Mouse (Mus musculus): ENCODE data around the gene Golga2. TPM values are rescaled to one million over a fixed set of nuclear protein-coding genes. Genes with fewer than 3 reads are reported as not detected.

The Golga2 gene
- polyA plus RNA-seq, 1 experiment from 2014 or later = 24.9 TPM

DNA sequence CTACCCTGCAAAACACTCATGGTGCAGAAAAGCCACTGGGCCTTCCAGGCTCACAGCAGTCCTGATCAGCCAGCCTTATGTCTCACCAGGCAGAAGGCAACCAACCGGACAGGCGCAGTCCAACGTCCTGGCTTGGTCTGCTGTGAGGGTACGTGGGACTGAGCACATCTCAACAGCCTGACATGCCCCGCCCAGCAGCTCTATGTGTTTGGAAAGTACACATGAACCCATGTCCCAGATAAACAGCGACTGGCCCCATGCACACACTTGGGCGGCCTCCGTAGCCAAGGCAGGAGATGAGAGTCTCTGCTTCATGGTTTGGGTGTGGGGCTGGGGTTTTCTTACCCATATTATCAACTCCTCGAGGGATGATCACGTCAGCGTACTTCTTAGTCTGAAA lies 30.9 kb upstream of the Golga2 start:
- Histone ChIP-seq H3K4me2 (no peak overlapping the region), H3K9me3 (no peaks in the 10 kb centered on the region), H3K9ac (no peak overlapping the region), H3K36me3 (peaks cover 32% of the 10 kb centered on the region), H3K4me3 (replicated peaks) (no peak overlapping the region), H3K4me1 (peaks cover 16% of the 10 kb centered on the region), H3K27me3 (replicated peaks) (no peaks in the 10 kb centered on the region), H3K27ac (no peak overlapping the region)
- no peak for ATAC-seq (ENCODE audit: insufficient read depth, low FRiP score, low read depth)
- WGBS = 81% methylated on average over 11 of the region's 11 CpGs

- ATAC-seq (ENCODE audit: insufficient read depth, low FRiP score, low read depth) = no peak
- H3K9ac ChIP-seq = peak overlapping the region; percentile 89
- H3K36me3 ChIP-seq = peaks cover 19% of the 10 kb centered on the region; the same call in 1 of the 2 replicates
- no peaks in the 10 kb centered on the region for H3K27me3 ChIP-seq (replicated peaks)
- no peaks in the 10 kb centered on the region for H3K9me3 ChIP-seq
- 50% methylated on average over 6 of the region's 6 CpGs for WGBS
- peaks cover 12% of the 10 kb centered on the region for H3K4me1 ChIP-seq
- H3K4me3 ChIP-seq (replicated peaks) = peak overlapping the region; percentile 90
- H3K4me2 ChIP-seq = peak overlapping the region; percentile 76
- peak overlapping the region; percentile 67 for H3K27ac ChIP-seq
Measured at GRCm38 (mm10) chr2:32258887-32259533, 28.2 kb upstream of the Golga2 start.

- peaks cover 10% of the 10 kb centered on the region; the same call in 1 of the 2 replicates for H3K36me3 ChIP-seq
- 1% methylated on average over 59 of the region's 59 CpGs for WGBS
- H3K27me3 ChIP-seq (replicated peaks) = no peaks in the 10 kb centered on the region
- H3K4me3 ChIP-seq (replicated peaks) = peak within 1 kb of the TSS; percentile 90
- peak within 1 kb of the TSS; percentile 67 for H3K27ac ChIP-seq
- H3K4me2 ChIP-seq = peak within 1 kb of the TSS; percentile 76
- ATAC-seq (ENCODE audit: insufficient read depth, low FRiP score, low read depth) = peak; percentile 92
- H3K9ac ChIP-seq = peak within 1 kb of the TSS; percentile 89
- no peaks in the 10 kb centered on the region for H3K9me3 ChIP-seq
- peaks cover 12% of the 10 kb centered on the region for H3K4me1 ChIP-seq
Measured at GRCm38 (mm10) chr2:32259657-32260417, 27.3 kb upstream of the Golga2 start, which contains the start of gene Uck1. Gene Uck1, minus strand, starts transcription at chr2:32260159.

DNA sequence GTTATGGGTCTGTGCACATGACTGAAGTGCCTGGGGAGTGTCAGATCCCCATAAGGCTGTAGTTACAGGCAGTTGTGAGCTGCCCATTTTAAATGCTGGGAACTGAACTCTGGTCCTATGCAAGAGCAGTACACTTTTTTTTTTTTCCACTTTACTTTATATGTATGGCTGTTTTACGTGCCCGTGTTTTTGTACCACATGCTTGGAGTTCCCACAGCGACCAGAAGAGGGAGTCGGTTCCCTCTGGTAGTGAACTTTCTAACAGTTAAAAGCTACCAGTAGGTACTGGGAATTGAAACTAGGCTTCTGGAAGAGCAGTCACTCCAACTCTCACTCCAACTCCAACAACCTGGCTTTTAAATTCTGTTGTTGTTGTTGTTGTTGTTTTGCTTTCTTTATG lies 26.5 kb upstream of the Golga2 start:
- peak overlapping the region; percentile 76; the same call in 1 of the 2 replicates for H3K4me2 ChIP-seq
- 35% methylated on average over 4 of the region's 4 CpGs for WGBS

GRCm38 (mm10) chr2:32275823-32276222 lies 11.4 kb upstream of the Golga2 start:
- H3K27me3 ChIP-seq (replicated peaks) = no peaks in the 10 kb centered on the region
- no peak overlapping the region for H3K27ac ChIP-seq
- H3K9me3 ChIP-seq = no peaks in the 10 kb centered on the region
- H3K36me3 ChIP-seq = peaks cover 30% of the 10 kb centered on the region
- ATAC-seq (ENCODE audit: insufficient read depth, low FRiP score, low read depth) = no peak
- no peaks in the 10 kb centered on the region for H3K4me1 ChIP-seq
- 56% methylated on average over 3 of the region's 3 CpGs for WGBS
- H3K9ac ChIP-seq = no peak overlapping the region
- H3K4me3 ChIP-seq (replicated peaks) = no peak overlapping the region
- no peak overlapping the region for H3K4me2 ChIP-seq

More for the DNA sequence above, 26.5 kb upstream of the Golga2 start:
- Histone ChIP-seq H3K27ac (no peak overlapping the region), H3K27me3 (replicated peaks) (no peaks in the 10 kb centered on the region), H3K9me3 (no peaks in the 10 kb centered on the region), H3K9ac (no peak overlapping the region), H3K4me3 (replicated peaks) (no peak overlapping the region), H3K36me3 (peaks cover 10% of the 10 kb centered on the region; the same call in 1 of the 2 replicates), H3K4me1 (peaks cover 12% of the 10 kb centered on the region)
- no peak for ATAC-seq (ENCODE audit: insufficient read depth, low FRiP score, low read depth)

- ATAC-seq (ENCODE audit: insufficient read depth, low FRiP score, low read depth) = no peak
Measured at GRCm38 (mm10) chr2:32282289-32282688, 4.9 kb upstream of the Golga2 start.

DNA sequence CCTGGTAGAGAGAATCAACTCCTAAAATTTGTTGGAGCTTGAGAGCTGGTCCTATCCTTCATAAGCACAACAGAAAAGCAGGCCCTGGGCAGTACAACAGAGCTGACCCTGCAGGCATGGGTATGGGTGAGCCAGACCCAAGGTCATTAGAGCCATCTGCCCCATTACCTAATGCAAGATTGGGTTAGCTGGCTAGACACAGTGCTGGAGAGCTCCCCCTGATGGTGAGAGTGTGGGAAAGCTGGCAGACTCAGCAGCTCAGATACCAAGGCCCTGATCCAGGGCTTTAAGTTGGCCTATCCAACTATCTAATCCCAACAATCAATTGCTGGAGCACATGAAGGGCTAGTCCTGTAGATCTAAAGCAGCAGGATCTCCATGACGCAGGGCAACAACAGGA lies 4.5 kb upstream of the Golga2 start:
- Histone ChIP-seq H3K9me3 (no peaks in the 10 kb centered on the region), H3K36me3 (peaks cover 50% of the 10 kb centered on the region), H3K4me3 (replicated peaks) (no peak overlapping the region), H3K9ac (no peak overlapping the region), H3K27me3 (replicated peaks) (no peaks in the 10 kb centered on the region), H3K27ac (no peak overlapping the region), H3K4me1 (peaks cover 11% of the 10 kb centered on the region; the same call in 1 of the 2 replicates), H3K4me2 (no peak overlapping the region)
- ATAC-seq (ENCODE audit: insufficient read depth, low FRiP score, low read depth) = no peak
- WGBS = 88% methylated on average over 1 of the region's 1 CpGs

More at GRCm38 (mm10) chr2:32282289-32282688, 4.9 kb upstream of the Golga2 start:
- Histone ChIP-seq H3K27ac (no peak overlapping the region), H3K9ac (no peak overlapping the region), H3K4me3 (replicated peaks) (no peak overlapping the region), H3K4me1 (peaks cover 11% of the 10 kb centered on the region; the same call in 1 of the 2 replicates), H3K27me3 (replicated peaks) (no peaks in the 10 kb centered on the region), H3K36me3 (peaks cover 50% of the 10 kb centered on the region), H3K9me3 (no peaks in the 10 kb centered on the region), H3K4me2 (no peak overlapping the region)
- WGBS = 90% methylated on average over 2 of the region's 2 CpGs

DNA sequence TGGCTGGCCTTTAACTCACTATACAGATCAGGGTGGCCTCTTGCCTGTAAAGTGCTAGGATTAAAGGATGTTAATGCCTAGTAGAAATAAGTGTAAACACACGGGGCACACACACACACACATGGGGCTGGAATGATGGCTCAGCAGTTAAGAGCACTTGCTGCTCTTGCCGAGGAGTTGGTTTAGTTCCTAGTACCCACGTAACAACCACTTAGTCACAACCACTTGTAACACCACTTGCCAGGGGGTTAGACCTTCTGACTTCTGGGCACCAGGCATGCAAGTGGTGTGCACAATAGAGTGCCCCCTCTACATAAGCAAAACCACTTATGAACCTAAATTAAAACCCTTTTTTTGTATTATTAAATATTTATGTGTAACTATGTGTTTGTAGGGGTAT lies 3.2 kb upstream of the Golga2 start:
- Histone ChIP-seq H3K4me2 (no peak overlapping the region), H3K4me1 (peaks cover 13% of the 10 kb centered on the region), H3K27me3 (replicated peaks) (no peaks in the 10 kb centered on the region), H3K9me3 (no peaks in the 10 kb centered on the region), H3K27ac (no peak overlapping the region), H3K9ac (no peak overlapping the region), H3K4me3 (replicated peaks) (no peak overlapping the region), H3K36me3 (peaks cover 38% of the 10 kb centered on the region)
- WGBS = 72% methylated on average over 3 of the region's 3 CpGs
- ATAC-seq (ENCODE audit: insufficient read depth, low FRiP score, low read depth) = no peak

DNA sequence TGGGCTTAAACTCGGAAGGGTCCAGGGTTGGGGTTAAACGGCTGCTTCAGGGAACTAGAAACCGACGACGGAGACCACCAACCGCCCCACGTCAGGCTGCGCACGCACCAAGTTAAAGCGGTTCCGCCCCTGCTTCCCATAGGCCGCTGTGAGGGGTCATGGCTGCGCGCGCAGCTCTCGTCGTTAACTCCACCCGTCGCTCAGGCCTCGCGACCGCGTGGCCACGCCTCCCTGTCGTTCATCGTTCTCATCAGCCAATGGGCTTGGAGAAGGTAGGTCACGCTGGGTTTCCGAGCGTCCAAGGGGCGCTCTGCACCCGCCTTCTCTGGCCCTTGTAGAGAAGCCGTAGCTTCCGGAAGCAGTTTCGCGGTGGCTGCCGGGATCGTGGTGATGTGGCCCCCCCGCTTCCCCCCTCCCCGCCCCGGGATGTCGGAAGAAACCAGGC lies 761 bp downstream of the Golga2 start, which contains the start of gene Swi5:
Gene Swi5, minus strand, starts transcription at position 153 of the 445 bp plus-strand sequence.
- Histone ChIP-seq H3K4me3 (replicated peaks) (peak within 1 kb of the TSS; percentile 87), H3K4me1 (peaks cover 16% of the 10 kb centered on the region), H3K9me3 (no peaks in the 10 kb centered on the region), H3K27me3 (replicated peaks) (no peaks in the 10 kb centered on the region), H3K27ac (peak within 1 kb of the TSS; percentile 68), H3K9ac (peak within 1 kb of the TSS; percentile 91), H3K36me3 (peaks cover 13% of the 10 kb centered on the region), H3K4me2 (peak within 1 kb of the TSS; percentile 84)
- peak; percentile 99 for ATAC-seq (ENCODE audit: insufficient read depth, low FRiP score, low read depth)
- under 1% methylated on average over 41 of the region's 41 CpGs for WGBS

GRCm38 (mm10) chr2:32288371-32288931 lies 1.3 kb downstream of the Golga2 start:
- peak; percentile 30 for ATAC-seq (ENCODE audit: insufficient read depth, low FRiP score, low read depth)
- no peaks in the 10 kb centered on the region for H3K27me3 ChIP-seq (replicated peaks)
- H3K4me3 ChIP-seq (replicated peaks) = peak overlapping the region; percentile 87
- WGBS = under 1% methylated on average over 29 of the region's 29 CpGs
- H3K9me3 ChIP-seq = no peaks in the 10 kb centered on the region
- peaks cover 15% of the 10 kb centered on the region for H3K36me3 ChIP-seq
- H3K9ac ChIP-seq = peak overlapping the region; percentile 65
- peak overlapping the region; percentile 76 for H3K4me2 ChIP-seq
- peak overlapping the region; percentile 64; the same call in 1 of the 2 replicates for H3K27ac ChIP-seq
- H3K4me1 ChIP-seq = peaks cover 16% of the 10 kb centered on the region

DNA sequence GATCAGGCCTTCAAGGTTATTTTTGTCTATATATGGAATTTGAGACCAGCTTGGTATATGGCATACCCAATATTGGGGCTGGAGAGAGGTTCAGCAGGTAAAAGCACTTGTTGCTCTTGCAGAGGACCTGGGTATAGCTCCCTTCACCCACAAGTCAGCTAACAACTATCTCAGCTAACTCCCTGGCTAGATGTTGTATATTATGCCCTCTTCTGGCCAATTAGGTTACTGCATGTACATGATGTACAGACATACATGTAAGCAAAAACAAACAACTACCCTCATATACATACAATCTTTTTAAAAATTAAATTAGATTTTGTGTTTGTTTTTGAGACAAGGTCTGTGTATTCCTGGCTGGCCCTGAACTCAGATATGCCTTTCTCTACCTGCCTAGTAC lies 2.4 kb downstream of the Golga2 start:
- no peak for ATAC-seq (ENCODE audit: insufficient read depth, low FRiP score, low read depth)

More for the DNA sequence above, 2.4 kb downstream of the Golga2 start:
- Histone ChIP-seq H3K27me3 (replicated peaks) (no peaks in the 10 kb centered on the region), H3K36me3 (peaks cover 7% of the 10 kb centered on the region), H3K4me2 (peak overlapping the region; percentile 76), H3K9me3 (no peaks in the 10 kb centered on the region), H3K27ac (no peak overlapping the region), H3K9ac (no peak overlapping the region), H3K4me1 (peaks cover 16% of the 10 kb centered on the region), H3K4me3 (replicated peaks) (peak overlapping the region; percentile 87)
